Mouse (Mus musculus) heart, postnatal 0 days (tissue): Measurements from ENCODE around the gene Slc17a8.

Experiments used
- CTCF ChIP-seq: IDR thresholded peaks from 2 replicates; pipeline ENCODE4 v1.5.1; 2016; ENCODE audit warnings: antibody characterized with exemption, control low read depth, low read depth
- EP300 ChIP-seq: IDR thresholded peaks from 2 replicates; pipeline ENCODE4 v1.6.1; 2016; ENCODE audit warnings: antibody characterized with exemption, low read depth

DNA sequence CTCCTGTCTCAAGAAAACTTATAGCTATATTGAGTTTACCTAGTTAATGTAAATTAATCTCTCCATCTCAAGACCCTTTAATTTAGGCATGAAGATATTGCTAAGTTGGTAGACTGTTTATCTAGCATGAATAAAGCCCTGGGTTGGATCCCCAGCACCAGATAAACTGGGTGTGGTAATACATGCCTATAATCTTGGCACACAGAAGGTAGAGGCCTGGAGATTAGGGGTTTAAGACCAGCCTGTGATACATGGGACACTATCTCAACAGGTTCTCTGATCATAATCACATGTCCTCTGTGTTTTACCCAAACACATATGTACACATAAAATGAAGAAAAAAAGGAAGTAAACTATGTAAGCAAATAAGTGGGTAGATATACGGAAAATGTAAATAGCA lies 32.3 kb downstream of the Slc17a8 start:
- TF ChIP-seq CTCF, result no peak
- TF ChIP-seq EP300, result no peak
